Mouse (Mus musculus) E14TG2a.4 (cell line): Measurements from ENCODE around the gene Tprgl.

ENCODE experiments used
- CTCF ChIP-seq: conservative IDR thresholded peaks from 2 replicates; pipeline ENCODE4 v1.5.1; 2014; ENCODE audit warnings: low read length
- POU5F1 ChIP-seq: IDR thresholded peaks from 2 replicates; pipeline ENCODE4 v1.6.1; 2014; ENCODE audit warnings: low read length, borderline replicate concordance

GRCm38 (mm10) chr4:154209825-154210224, 49.4 kb upstream of the Tprgl start:
- TF ChIP-seq CTCF, result no peak
- no peak for TF ChIP-seq POU5F1
